In the genomic region with DNA sequence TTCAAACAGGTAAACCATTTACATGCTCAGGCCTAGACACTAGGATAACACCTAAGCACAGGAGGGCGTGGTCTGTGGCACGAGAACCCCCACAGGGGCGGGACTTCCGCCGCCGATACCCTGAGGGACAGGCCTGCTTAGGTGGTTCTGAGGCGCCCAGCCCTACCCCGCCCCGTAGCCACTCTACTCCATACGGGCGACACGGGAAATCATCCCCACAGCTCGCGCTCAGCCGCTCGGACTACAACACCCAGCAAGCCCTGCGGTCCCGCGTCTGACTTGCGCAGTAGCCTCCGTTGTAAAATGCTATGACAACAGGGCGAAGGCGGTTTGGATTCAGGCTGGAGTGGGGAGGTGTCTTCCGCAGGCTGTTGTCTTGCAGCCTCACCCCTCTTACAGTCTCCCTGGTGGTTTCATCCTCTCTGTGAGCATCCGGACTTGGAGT, we compare ENCODE assay signal across 8 mouse cellular contexts. TPM values are rescaled to one million over a fixed set of nuclear protein-coding genes. Genes with fewer than 3 reads are reported as not detected.
A peak's percentile ranks its signal among the peaks of the same experiment; 100 is the strongest.
DNase-seq lines count a peak whose midpoint lies in the region; ATAC-seq and TF ChIP-seq lines count a peak whose summit lies in the region.

A gene (plus strand): TSS at position 292 of the 445 bp plus-strand sequence.

- H3K4me3 ChIP-seq in gastrocnemius, adult 2 months: peak within 1 kb of the TSS; percentile 90
- peak within 1 kb of the TSS; percentile 61 for H3K4me3 ChIP-seq in hindbrain, postnatal 0 days (ENCODE audit: low read length)
- peak within 1 kb of the TSS; percentile 80 for H3K4me3 ChIP-seq in left cerebral cortex, adult 2 months

- peak within 1 kb of the TSS; percentile 74 for H3K4me2 ChIP-seq in hindbrain, postnatal 0 days (ENCODE audit: low read depth, low read length)

- intact Hi-C loops in gastrocnemius, adult 2 months (cut with DNase I): no loop called here
- intact Hi-C loops in left cerebral cortex, adult 2 months (cut with DNase I): no loop called here

- peak; percentile 97 for ATAC-seq in common myeloid progenitor, adult 5-6 weeks (replicated peaks; ENCODE audit: low read depth, poor library complexity, severe bottlenecking)
- ATAC-seq in hindbrain, postnatal 0 days: peak; percentile 99
- ATAC-seq in megakaryocyte, adult 5-6 weeks (ENCODE audit: poor library complexity, severe bottlenecking): peak; percentile 98

- H3K9me3 ChIP-seq in hindbrain, postnatal 0 days (ENCODE audit: low read length): no peaks in the 10 kb centered on the region

- no peaks in the 10 kb centered on the region for H3K36me3 ChIP-seq in hindbrain, postnatal 0 days (ENCODE audit: insufficient read depth, low read length)

- peak within 1 kb of the TSS; percentile 83 for H3K27ac ChIP-seq in gastrocnemius, adult 2 months
- H3K27ac ChIP-seq in hindbrain, postnatal 0 days: peak within 1 kb of the TSS; percentile 76
- peak within 1 kb of the TSS; percentile 80 for H3K27ac ChIP-seq in left cerebral cortex, adult 2 months

- 0 out of 2 replicates have a peak, but pooled peaks cover 6% of the 10 kb centered on the region for H3K4me1 ChIP-seq in hindbrain, postnatal 0 days (ENCODE audit: insufficient read depth, low read length)

- WGBS in hindbrain, postnatal 0 days: under 1% methylated on average over 25 of the region's 25 CpGs

- peak; percentile 99 for DNase-seq in ZHBTc4 (ENCODE audit: low read depth, low spot score)
- DNase-seq in gastrocnemius, adult 2 months: peak; percentile 93
- DNase-seq in hindbrain, postnatal 0 days (ENCODE audit: low spot score): peak; percentile 97
- DNase-seq in left cerebral cortex, adult 2 months (ENCODE audit: extremely low spot score in 1 of 2, low spot score in 2 of 2): peak; percentile 93 to 94
- peak; percentile 96 to 98 for DNase-seq in right cerebral cortex, adult 2 months (ENCODE audit: low spot score in 2 of 2)
- peak; percentile 91 for DNase-seq in urinary bladder, postnatal 14 days (ENCODE audit: low spot score)

- no peaks in the 10 kb centered on the region for H3K27me3 ChIP-seq in hindbrain, postnatal 0 days (ENCODE audit: insufficient read depth, low read length)

- no peak for TF ChIP-seq CTCF in gastrocnemius, adult 2 months (IDR thresholded peaks at IDR 0.05)
- no peak for TF ChIP-seq CTCF in hindbrain, postnatal 0 days (IDR thresholded peaks at IDR 0.05; ENCODE audit: low read depth)
- TF ChIP-seq CTCF in left cerebral cortex, adult 2 months (IDR thresholded peaks at IDR 0.05): no peak

- H3K9ac ChIP-seq in hindbrain, postnatal 0 days (replicated peaks; ENCODE audit: low read length): peak within 1 kb of the TSS; percentile 52

RNA-seq across cellular contexts. Expression of the gene that starts here (rescaled TPM):
- total RNA-seq in common myeloid progenitor, adult 5-6 weeks (2017): 16.9 and 20.0 TPM in 2 replicates
- 10 to 100 TPM in 1 of 2 experiments, 1 to 10 TPM in 1; 9.5 to 11.5 TPM for total RNA-seq in gastrocnemius, adult 2 months (2021)
- 27.0 and 27.5 TPM in 2 replicates for total RNA-seq in hindbrain, postnatal 0 days (2014; rRNA removed)
- polyA plus RNA-seq in hindbrain, postnatal 0 days (2015; fragmentation: Nextera tagmentation; extraction: Ambion mirVana): 14.0 and 15.2 TPM in 2 replicates
- 10 to 100 TPM; 27.7 to 29.5 TPM for total RNA-seq in left cerebral cortex, adult 2 months (2021)
- 7.3 and 12.2 TPM in 2 replicates for total RNA-seq in megakaryocyte, adult 5-6 weeks (2015)
- 8.2 and 13.2 TPM in 2 replicates for total RNA-seq in megakaryocyte, adult 5-6 weeks (2017)

Comparison
In these comparisons a context has a peak if more than half of its experiments do, and no peak if none do; other contexts are left out.
1. Peak in every context shown above with its lines: DNase-seq, ATAC-seq, H3K4me3 ChIP-seq and H3K27ac ChIP-seq.